Mouse (Mus musculus): ENCODE data around the gene Gca. TPM values are rescaled to one million over a fixed set of nuclear protein-coding genes. Genes with fewer than 3 reads are reported as not detected.

Gca gene
- polyA plus RNA-seq, 1 experiment, result 0.13 TPM

- no peak overlapping the region for H3K4me3 ChIP-seq
- no peaks in the 10 kb centered on the region for H3K36me3 ChIP-seq (ENCODE audit: control insufficient read depth, insufficient read depth)
- no peak overlapping the region for H3K4me2 ChIP-seq (ENCODE audit: low read depth)
- H3ac ChIP-seq (ENCODE audit: control insufficient read depth, insufficient read length), result no peak overlapping the region
- TF ChIP-seq REST (IDR thresholded peaks at IDR 0.05; ENCODE audit: insufficient read depth, insufficient read length) (no peak), TCF12 (IDR thresholded peaks at IDR 0.05; ENCODE audit: insufficient read depth, poor library complexity, severe bottlenecking) (no peak), POLR2AphosphoS2 (IDR thresholded peaks at IDR 0.05; ENCODE audit: insufficient read length, low read depth) (no peak), MAX (IDR thresholded peaks at IDR 0.05; ENCODE audit: low read depth) (no peak), MYOG (IDR thresholded peaks at IDR 0.05; ENCODE audit: control insufficient read depth in 1 of 3, insufficient read depth in 1 of 3, insufficient read length in 2 of 3, low read depth in 2 of 3) (no peak), TCF3 (IDR thresholded peaks at IDR 0.05; ENCODE audit: insufficient read length, low read depth) (no peak), MYOD1 (IDR thresholded peaks at IDR 0.05; ENCODE audit: control insufficient read depth in 1 of 3, insufficient read length in 2 of 3, low read depth in 2 of 3) (no peak), CEBPB (IDR thresholded peaks at IDR 0.05; ENCODE audit: insufficient read depth, poor library complexity, severe bottlenecking) (no peak), POLR2A (IDR thresholded peaks at IDR 0.05; ENCODE audit: insufficient read length, low read depth) (no peak)
- no peaks in the 10 kb centered on the region for H3K79me2 ChIP-seq (ENCODE audit: control insufficient read depth, insufficient read depth)
- no peaks in the 10 kb centered on the region for H3K27me3 ChIP-seq (ENCODE audit: control insufficient read depth, insufficient read depth, insufficient read length)
Measured at GRCm38 (mm10) chr2:62672788-62673187, 8.7 kb downstream of the Gca start.

GRCm38 (mm10) chr2:62681667-62682066 is 17.6 kb downstream of the Gca start:
- Histone ChIP-seq H3ac (ENCODE audit: control insufficient read depth, insufficient read length) (no peak overlapping the region), H3K36me3 (ENCODE audit: control insufficient read depth, insufficient read depth) (no peaks in the 10 kb centered on the region), H3K4me3 (no peak overlapping the region), H3K4me2 (ENCODE audit: low read depth) (peak overlapping the region; percentile 27), H3K79me2 (ENCODE audit: control insufficient read depth, insufficient read depth) (no peaks in the 10 kb centered on the region), H3K27me3 (ENCODE audit: control insufficient read depth, insufficient read depth, insufficient read length) (no peaks in the 10 kb centered on the region)
- TF ChIP-seq MYOD1 (IDR thresholded peaks at IDR 0.05; ENCODE audit: control insufficient read depth in 1 of 3, insufficient read length in 2 of 3, low read depth in 2 of 3), result no peak
- no peak for TF ChIP-seq MYOG (IDR thresholded peaks at IDR 0.05; ENCODE audit: control insufficient read depth in 1 of 3, insufficient read depth in 1 of 3, insufficient read length in 2 of 3, low read depth in 2 of 3)
- no peak for TF ChIP-seq E2F4 (IDR thresholded peaks at IDR 0.05; ENCODE audit: insufficient read depth)
- TF ChIP-seq REST (IDR thresholded peaks at IDR 0.05; ENCODE audit: insufficient read depth, insufficient read length), result no peak
- no peak for TF ChIP-seq CEBPB (IDR thresholded peaks at IDR 0.05; ENCODE audit: insufficient read depth, poor library complexity, severe bottlenecking)
- TF ChIP-seq SRF (IDR thresholded peaks at IDR 0.05; ENCODE audit: control insufficient read depth, insufficient read length, low read depth), result no peak
- TF ChIP-seq POLR2AphosphoS2 (IDR thresholded peaks at IDR 0.05; ENCODE audit: insufficient read length, low read depth), result no peak
- TF ChIP-seq USF1 (IDR thresholded peaks at IDR 0.05; ENCODE audit: low read depth), result no peak
- TF ChIP-seq TCF3 (IDR thresholded peaks at IDR 0.05; ENCODE audit: insufficient read length, low read depth), result no peak
- TF ChIP-seq MAX (IDR thresholded peaks at IDR 0.05; ENCODE audit: low read depth), result no peak
- TF ChIP-seq TCF12 (IDR thresholded peaks at IDR 0.05; ENCODE audit: insufficient read depth, poor library complexity, severe bottlenecking), result no peak
- TF ChIP-seq POLR2A (IDR thresholded peaks at IDR 0.05; ENCODE audit: insufficient read length, low read depth), result no peak

- no peak overlapping the region for H3K4me3 ChIP-seq
Measured at GRCm38 (mm10) chr2:62684989-62685595, 21.0 kb downstream of the Gca start.

GRCm38 (mm10) chr2:62685934-62686333 is 21.8 kb downstream of the Gca start:
- H3K4me3 ChIP-seq, result no peak overlapping the region
- no peaks in the 10 kb centered on the region for H3K27me3 ChIP-seq (ENCODE audit: control insufficient read depth, insufficient read depth, insufficient read length)
- TF ChIP-seq POLR2A (IDR thresholded peaks at IDR 0.05; ENCODE audit: insufficient read length, low read depth), result no peak
- no peak for TF ChIP-seq MAX (IDR thresholded peaks at IDR 0.05; ENCODE audit: low read depth)
- no peak for TF ChIP-seq REST (IDR thresholded peaks at IDR 0.05; ENCODE audit: insufficient read depth, insufficient read length)
- no peak overlapping the region for H3ac ChIP-seq (ENCODE audit: control insufficient read depth, insufficient read length)
- H3K79me2 ChIP-seq (ENCODE audit: control insufficient read depth, insufficient read depth), result no peaks in the 10 kb centered on the region
- H3K4me2 ChIP-seq (ENCODE audit: low read depth), result peak overlapping the region; percentile 64
- H3K36me3 ChIP-seq (ENCODE audit: control insufficient read depth, insufficient read depth), result no peaks in the 10 kb centered on the region

More at GRCm38 (mm10) chr2:62684989-62685595, 21.0 kb downstream of the Gca start:
- Histone ChIP-seq H3K4me2 (ENCODE audit: low read depth) (peak overlapping the region; percentile 64), H3K36me3 (ENCODE audit: control insufficient read depth, insufficient read depth) (no peaks in the 10 kb centered on the region), H3ac (ENCODE audit: control insufficient read depth, insufficient read length) (no peak overlapping the region), H3K79me2 (ENCODE audit: control insufficient read depth, insufficient read depth) (no peaks in the 10 kb centered on the region), H3K27me3 (ENCODE audit: control insufficient read depth, insufficient read depth, insufficient read length) (no peaks in the 10 kb centered on the region)
- TF ChIP-seq POLR2A (IDR thresholded peaks at IDR 0.05; ENCODE audit: insufficient read length, low read depth) (no peak), REST (IDR thresholded peaks at IDR 0.05; ENCODE audit: insufficient read depth, insufficient read length) (no peak), CEBPB (IDR thresholded peaks at IDR 0.05; ENCODE audit: insufficient read depth, poor library complexity, severe bottlenecking) (no peak), MYOG (IDR thresholded peaks at IDR 0.05; ENCODE audit: control insufficient read depth in 1 of 3, insufficient read depth in 1 of 3, insufficient read length in 2 of 3, low read depth in 2 of 3) (no peak), MYOD1 (IDR thresholded peaks at IDR 0.05; ENCODE audit: control insufficient read depth in 1 of 3, insufficient read length in 2 of 3, low read depth in 2 of 3) (no peak), USF1 (IDR thresholded peaks at IDR 0.05; ENCODE audit: low read depth) (no peak), E2F4 (IDR thresholded peaks at IDR 0.05; ENCODE audit: insufficient read depth) (no peak), TCF3 (IDR thresholded peaks at IDR 0.05; ENCODE audit: insufficient read length, low read depth) (no peak), POLR2AphosphoS2 (IDR thresholded peaks at IDR 0.05; ENCODE audit: insufficient read length, low read depth) (no peak), SRF (IDR thresholded peaks at IDR 0.05; ENCODE audit: control insufficient read depth, insufficient read length, low read depth) (no peak)

- no peaks in the 10 kb centered on the region for H3K79me2 ChIP-seq (ENCODE audit: control insufficient read depth, insufficient read depth)
- H3K4me2 ChIP-seq (ENCODE audit: low read depth), result no peak overlapping the region
- H3K4me3 ChIP-seq, result no peak overlapping the region
- H3K36me3 ChIP-seq (ENCODE audit: control insufficient read depth, insufficient read depth), result no peaks in the 10 kb centered on the region
- H3K27me3 ChIP-seq (ENCODE audit: control insufficient read depth, insufficient read depth, insufficient read length), result no peaks in the 10 kb centered on the region
- no peak overlapping the region for H3ac ChIP-seq (ENCODE audit: control insufficient read depth, insufficient read length)
- TF ChIP-seq MYOD1 (IDR thresholded peaks at IDR 0.05; ENCODE audit: control insufficient read depth in 1 of 3, insufficient read length in 2 of 3, low read depth in 2 of 3) (no peak), POLR2AphosphoS2 (IDR thresholded peaks at IDR 0.05; ENCODE audit: insufficient read length, low read depth) (no peak), TCF12 (IDR thresholded peaks at IDR 0.05; ENCODE audit: insufficient read depth, poor library complexity, severe bottlenecking) (no peak), POLR2A (IDR thresholded peaks at IDR 0.05; ENCODE audit: insufficient read length, low read depth) (no peak), CEBPB (IDR thresholded peaks at IDR 0.05; ENCODE audit: insufficient read depth, poor library complexity, severe bottlenecking) (no peak), E2F4 (IDR thresholded peaks at IDR 0.05; ENCODE audit: insufficient read depth) (no peak), MYOG (IDR thresholded peaks at IDR 0.05; ENCODE audit: control insufficient read depth in 1 of 3, insufficient read depth in 1 of 3, insufficient read length in 2 of 3, low read depth in 2 of 3) (no peak), TCF3 (IDR thresholded peaks at IDR 0.05; ENCODE audit: insufficient read length, low read depth) (no peak), MAX (IDR thresholded peaks at IDR 0.05; ENCODE audit: low read depth) (no peak), REST (IDR thresholded peaks at IDR 0.05; ENCODE audit: insufficient read depth, insufficient read length) (no peak), USF1 (IDR thresholded peaks at IDR 0.05; ENCODE audit: low read depth) (no peak), SRF (IDR thresholded peaks at IDR 0.05; ENCODE audit: control insufficient read depth, insufficient read length, low read depth) (no peak)
Measured at GRCm38 (mm10) chr2:62706313-62706712, 42.2 kb downstream of the Gca start.

Data from myocyte (in vitro differentiated cells).